ENCODE assay signal across 8 mouse cellular contexts in genomic region chr10:26752064-26752928, GRCm38 (mm10). TPM values are rescaled to one million over a fixed set of nuclear protein-coding genes. Genes with fewer than 3 reads are reported as not detected.
DNase-seq lines count a peak whose midpoint lies in the region; ATAC-seq and TF ChIP-seq lines count a peak whose summit lies in the region.

No protein-coding gene starts in this region.

- DNase-seq in cerebellum, adult 18-20 months = peak; percentile 18 to 22
- no peak for DNase-seq in cerebellum, adult 9-11 months
- DNase-seq in brain, embryonic 14.5 days (ENCODE audit: low read depth) = peak; percentile 90
- DNase-seq in frontal cortex, adult 2 months (ENCODE audit: extremely low spot score in 1 of 2, low spot score in 1 of 2) = peak; percentile 46 to 82
- peak; percentile 79 for DNase-seq in induced T-regulatory cell, adult 2 months (ENCODE audit: low read depth)
- peak; percentile 73 for DNase-seq in left cerebral cortex, adult 11 months (ENCODE audit: low spot score)
- peak; percentile 23 for DNase-seq in spleen, adult 12 weeks (ENCODE audit: low spot score)

- peak; percentile 72 for ATAC-seq in megakaryocyte progenitor cell, adult 5-6 weeks (replicated peaks; ENCODE audit: poor library complexity)

- TF ChIP-seq POLR2A in brain, embryonic 14.5 days (IDR thresholded peaks at IDR 0.05; ENCODE audit: borderline replicate concordance, extremely low read depth, insufficient read depth, insufficient read length, poor library complexity, severe bottlenecking) = no peak

- peak; percentile 65; the same call in 1 of the 2 replicates for TF ChIP-seq CTCF in brain, embryonic 14.5 days (IDR thresholded peaks at IDR 0.05; ENCODE audit: borderline replicate concordance, extremely low read depth, insufficient read depth, insufficient read length)

RNA-seq across cellular contexts. Expression of gene Arhgap18, which starts 0.9 kb away (rescaled TPM):
- polyA plus RNA-seq in brain, embryonic 14.5 days (2012; rRNA removed) = 10.4 and 11.8 TPM in 2 replicates
- 4.6 and 5.7 TPM in 2 replicates for polyA plus RNA-seq in frontal cortex, adult 2 months (2012; rRNA removed)
- total RNA-seq in megakaryocyte progenitor cell, adult 5-6 weeks (2015) = 23.7 and 34.6 TPM in 2 replicates
- 36.9 and 39.7 TPM in 2 replicates for total RNA-seq in megakaryocyte progenitor cell, adult 5-6 weeks (2017)
